Mouse (Mus musculus) left cerebral cortex, postnatal 14 days (tissue): Measurements from ENCODE around the gene Cenpq. TPM values are rescaled to one million over a fixed set of nuclear protein-coding genes. Genes with fewer than 3 reads are reported as not detected.

Experiments used
- DNase-seq, 2 experiments: peaks; one replicate each; pipeline ENCODE4 v3.0.0; 2021 to 2022; ENCODE audit warnings: low spot score in 2 of 2, mixed read lengths in 1 of 2
- intact Hi-C: fragments of 180-260 bp; cut with DNase I; formaldehyde crosslinking; loops from one replicate; pipeline ENCODE4 v1.15.1; 2025
- total RNA-seq, 2 experiments: library from RNA; stranded (reverse); gene quantifications; 2 replicates each; pipeline ENCODE4 v1.2.3; 2021

Gene Cenpq
- total RNA-seq, 2 experiments from 2014 or later = 4.9 to 6.0 TPM

DNA sequence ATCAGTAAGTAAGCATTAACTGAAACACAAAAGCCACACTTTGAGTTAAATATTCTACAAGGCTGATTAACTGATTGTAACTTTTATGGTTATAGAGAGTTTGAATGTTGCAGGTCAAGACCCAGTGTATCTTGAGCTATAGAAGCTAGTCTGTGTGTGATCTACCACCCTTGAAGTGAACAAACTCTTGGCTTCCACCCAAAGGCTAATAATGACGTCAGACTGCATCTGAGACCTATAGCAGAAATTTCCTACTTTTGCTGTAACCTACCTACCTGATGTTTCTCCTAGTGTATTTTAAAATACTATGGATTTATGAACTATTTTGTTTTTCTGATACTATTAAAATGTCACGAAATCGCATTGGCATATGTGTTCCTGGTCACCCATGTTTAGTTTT is 60.1 kb downstream of the Cenpq start:
- DNase-seq = no peak
- intact Hi-C loops = no loop called here

DNA sequence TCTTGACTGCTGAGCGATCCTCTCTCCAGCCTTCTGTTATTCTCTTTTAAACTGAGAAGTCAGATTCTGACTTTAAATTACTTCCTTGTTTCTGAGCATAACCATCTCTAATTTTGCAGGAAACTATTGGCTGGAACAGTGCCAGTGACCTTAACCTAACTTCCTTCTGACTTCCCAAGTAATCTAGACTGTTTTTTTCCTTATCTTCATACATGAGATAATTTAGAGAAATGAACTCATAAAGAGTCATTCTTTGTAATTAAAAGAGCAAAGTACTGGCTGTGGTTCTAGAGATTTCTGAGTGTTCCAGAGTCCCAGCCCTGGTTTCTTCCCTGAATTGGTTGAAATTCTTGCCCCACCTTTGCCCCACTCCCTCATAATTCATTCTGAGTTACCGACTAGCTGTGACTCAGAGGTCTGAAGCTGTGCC is 61.2 kb downstream of the Cenpq start:
- DNase-seq = no peak
- intact Hi-C loops = no loop called here

Other genes starting within 250 kb of the Cenpq start
- gene Esp1, start 207.9 kb downstream of the Cenpq start, total RNA-seq = not detected
- gene Crisp2, start 128.0 kb downstream of the Cenpq start, total RNA-seq = not detected
- gene Rhag, start 123.9 kb downstream of the Cenpq start, total RNA-seq = not detected
- gene 9130008F23Rik, start 54.5 kb downstream of the Cenpq start, total RNA-seq = under 1 TPM; 0.26 to 0.34 TPM
- gene Glyatl3, start 20.7 kb downstream of the Cenpq start, total RNA-seq = not detected
- 10 to 100 TPM; 40.5 to 41.1 TPM for gene Mut, start 362 bp downstream of the Cenpq start, total RNA-seq